Mouse (Mus musculus) hindbrain, postnatal 0 days (tissue): ENCODE data around the gene Rmdn2. TPM values are rescaled to one million over a fixed set of nuclear protein-coding genes. Genes with fewer than 3 reads are reported as not detected.

Experiments
- ATAC-seq: fragments of 200-750 bp; cut with Nextera tagmentation; 2 replicates; pipeline ENCODE4 v1.8.0; 2017; ENCODE audit warnings: mild to moderate bottlenecking, moderate TSS enrichment, moderate library complexity
- DNase-seq: peaks from one replicate; pipeline ENCODE4 v3.0.0-alpha.2; 2015; ENCODE audit warnings: low spot score
- H3K27ac ChIP-seq: fragments of 300-500 bp; sonication (generic); 2 replicates; pipeline ENCODE4 v1.5.1; 2014; ENCODE audit warnings: mild to moderate bottlenecking
- H3K27me3 ChIP-seq: fragments of 300-500 bp; sonication (generic); 2 replicates; pipeline ENCODE4 v1.6.1; 2014; ENCODE audit warnings: low read length, mixed read lengths; ENCODE audit not compliant: insufficient read depth
- H3K36me3 ChIP-seq: fragments of 300-500 bp; sonication (generic); 2 replicates; pipeline ENCODE4 v1.6.1; 2014; ENCODE audit warnings: low read length, mixed read lengths; ENCODE audit not compliant: insufficient read depth
- H3K4me1 ChIP-seq: fragments of 300-500 bp; sonication (generic); 2 replicates; pipeline ENCODE4 v1.6.1; 2014; ENCODE audit warnings: antibody characterized with exemption, low read length, mixed read lengths; ENCODE audit not compliant: insufficient read depth
- H3K4me2 ChIP-seq: fragments of 300-500 bp; sonication (generic); 2 replicates; pipeline ENCODE4 v1.6.1; 2014; ENCODE audit warnings: low read depth, mild to moderate bottlenecking, low read length, moderate library complexity, mixed read lengths
- H3K4me3 ChIP-seq: fragments of 300-500 bp; sonication (generic); 2 replicates; pipeline ENCODE4 v1.5.1; 2014; ENCODE audit warnings: low read length
- H3K9ac ChIP-seq: fragments of 300-500 bp; sonication (generic); replicated peaks from 2 replicates; pipeline ENCODE4 v1.6.1; 2014; ENCODE audit warnings: mild to moderate bottlenecking, low read length, moderate library complexity, mixed read lengths
- H3K9me3 ChIP-seq: fragments of 300-500 bp; sonication (generic); 2 replicates; pipeline ENCODE4 v1.6.1; 2016; ENCODE audit warnings: low read length, mixed read lengths
- CTCF ChIP-seq: IDR thresholded peaks from 2 replicates; pipeline ENCODE4 v1.5.1; 2016; ENCODE audit warnings: antibody characterized with exemption, control low read depth, low read depth
- WGBS: fragments of 180-500 bp; shearing (Covaris S2); extraction: QIAGEN DNeasy Blood & Tissue Kit; methylation state at CpG from one replicate; pipeline ENCODE4 v1.1.7; 2014; 5-methylcytosine and 5-hydroxymethylcytosine counted together
- polyA plus RNA-seq: library from polyadenylated mRNA; unstranded; fragments of >200 nt; fragmentation: Nextera tagmentation; extraction: Ambion mirVana; gene quantifications from 2 replicates; pipeline ENCODE4 v1.2.1, GENCODE M21; 2015
- total RNA-seq: library from RNA; depleted of rRNA; stranded (reverse); fragments of >200 nt; gene quantifications from 2 replicates; pipeline ENCODE4 v1.2.3, GENCODE M21; 2014

The Rmdn2 gene
- total and polyA plus RNA-seq, 2 experiments from 2014 or later, result 3.6 to 12.4 TPM

- Histone ChIP-seq H3K27ac (no peak overlapping the region), H3K9me3 (no peaks in the 10 kb centered on the region), H3K4me2 (no peak overlapping the region), H3K4me3 (no peak overlapping the region), H3K36me3 (no peaks in the 10 kb centered on the region), H3K9ac (no peak overlapping the region), H3K4me1 (no peaks in the 10 kb centered on the region), H3K27me3 (no peaks in the 10 kb centered on the region)
- WGBS, result 95% methylated on average over 4 of the region's 4 CpGs
- TF ChIP-seq CTCF, result no peak
- ATAC-seq (no peak), DNase-seq (no peak)
Observed at GRCm38 (mm10) chr17:79616621-79617020, 5.0 kb downstream of the Rmdn2 start.

GRCm38 (mm10) chr17:79618455-79618854, 6.8 kb downstream of the Rmdn2 start:
- Histone ChIP-seq H3K27ac (no peak overlapping the region), H3K27me3 (no peaks in the 10 kb centered on the region), H3K4me2 (no peak overlapping the region), H3K4me3 (no peak overlapping the region), H3K9ac (no peak overlapping the region), H3K36me3 (no peaks in the 10 kb centered on the region), H3K9me3 (no peaks in the 10 kb centered on the region), H3K4me1 (no peaks in the 10 kb centered on the region)
- no peak for DNase-seq
- 82% methylated on average over 10 of the region's 10 CpGs for WGBS
- ATAC-seq, result no peak
- no peak for TF ChIP-seq CTCF

GRCm38 (mm10) chr17:79618984-79619383, 7.3 kb downstream of the Rmdn2 start:
- Histone ChIP-seq H3K4me3 (no peak overlapping the region), H3K9ac (no peak overlapping the region), H3K36me3 (no peaks in the 10 kb centered on the region), H3K27ac (no peak overlapping the region), H3K27me3 (no peaks in the 10 kb centered on the region), H3K4me2 (no peak overlapping the region), H3K9me3 (no peaks in the 10 kb centered on the region), H3K4me1 (no peaks in the 10 kb centered on the region)
- WGBS, result 84% methylated on average over 5 of the region's 5 CpGs
- TF ChIP-seq CTCF, result no peak
- DNase-seq (no peak), ATAC-seq (no peak)

GRCm38 (mm10) chr17:79622050-79622449, 10.4 kb downstream of the Rmdn2 start:
- Histone ChIP-seq H3K36me3 (no peaks in the 10 kb centered on the region), H3K27ac (no peak overlapping the region), H3K4me1 (no peaks in the 10 kb centered on the region), H3K9ac (no peak overlapping the region), H3K27me3 (no peaks in the 10 kb centered on the region), H3K9me3 (no peaks in the 10 kb centered on the region), H3K4me3 (no peak overlapping the region), H3K4me2 (no peak overlapping the region)
- 95% methylated on average over 6 of the region's 6 CpGs for WGBS
- no peak for TF ChIP-seq CTCF
- no peak for DNase-seq
- no peak for ATAC-seq

GRCm38 (mm10) chr17:79622574-79622973, 10.9 kb downstream of the Rmdn2 start:
- WGBS, result 91% methylated on average over 7 of the region's 7 CpGs
- Histone ChIP-seq H3K9me3 (no peaks in the 10 kb centered on the region), H3K4me2 (no peak overlapping the region), H3K27ac (no peak overlapping the region), H3K9ac (no peak overlapping the region), H3K27me3 (no peaks in the 10 kb centered on the region), H3K4me1 (no peaks in the 10 kb centered on the region), H3K36me3 (no peaks in the 10 kb centered on the region), H3K4me3 (no peak overlapping the region)
- DNase-seq (no peak), ATAC-seq (no peak)
- TF ChIP-seq CTCF, result no peak

GRCm38 (mm10) chr17:79623841-79624240, 12.2 kb downstream of the Rmdn2 start:
- Histone ChIP-seq H3K9me3 (no peaks in the 10 kb centered on the region), H3K4me3 (no peak overlapping the region), H3K9ac (no peak overlapping the region), H3K27ac (no peak overlapping the region), H3K4me2 (no peak overlapping the region), H3K27me3 (no peaks in the 10 kb centered on the region), H3K36me3 (no peaks in the 10 kb centered on the region), H3K4me1 (no peaks in the 10 kb centered on the region)
- no peak for TF ChIP-seq CTCF
- 91% methylated on average over 3 of the region's 3 CpGs for WGBS
- DNase-seq (no peak), ATAC-seq (no peak)

GRCm38 (mm10) chr17:79626241-79626816, 14.7 kb downstream of the Rmdn2 start:
- Histone ChIP-seq H3K4me1 (no peaks in the 10 kb centered on the region), H3K9me3 (no peaks in the 10 kb centered on the region), H3K4me3 (no peak overlapping the region), H3K27me3 (no peaks in the 10 kb centered on the region), H3K4me2 (no peak overlapping the region), H3K27ac (no peak overlapping the region), H3K9ac (no peak overlapping the region), H3K36me3 (no peaks in the 10 kb centered on the region)
- ATAC-seq (no peak), DNase-seq (no peak)
- no peak for TF ChIP-seq CTCF
- 83% methylated on average over 12 of the region's 12 CpGs for WGBS
